Mouse (Mus musculus): Measurements from ENCODE around the gene Cic.

Cic gene

GRCm38 (mm10) chr7:25339329-25339728 lies 71.8 kb downstream of the Cic start:
- DNase-seq (ENCODE audit: low spot score in 2 of 2): no peak

GRCm38 (mm10) chr7:25341000-25341784 lies 73.7 kb downstream of the Cic start:
- DNase-seq (ENCODE audit: low spot score in 2 of 2): no peak
